Mouse (Mus musculus): ENCODE results near the gene Sec23b.

GRCm38 (mm10) chr2:144613956-144614355, 57.9 kb downstream of the Sec23b start:
- TF ChIP-seq POLR2A (IDR thresholded peaks at IDR 0.05; ENCODE audit: control insufficient read depth, low read depth, low read length) (no peak), CTCF (IDR thresholded peaks at IDR 0.05; ENCODE audit: control insufficient read depth, insufficient read depth, insufficient replicate concordance, low read depth, low read length) (no peak)
